Mouse (Mus musculus): Measurements from ENCODE around the gene Gbx1.
"Not testable (repeated sequence)": the region's sequence is repeated elsewhere in the genome, so short reads cannot be mapped to it uniquely, and the experiment has no call there.

The Gbx1 gene

GRCm38 (mm10) chr5:24526889-24527230, at the start of gene Gbx1:
TSS of gene Gbx1 (minus strand) at chr5:24527202.
- peak; percentile 80 for DNase-seq

- DNase-seq: peak; percentile 60
Observed at GRCm38 (mm10) chr5:24576801-24577182, 49.8 kb upstream of the Gbx1 start.

GRCm38 (mm10) chr5:24575948-24576347, 48.9 kb upstream of the Gbx1 start:
- DNase-seq: no peak

GRCm38 (mm10) chr5:24556709-24557108, 29.7 kb upstream of the Gbx1 start, which contains the start of gene 4931409K22Rik:
TSS of gene 4931409K22Rik (minus strand) at chr5:24556809.
- no peak for DNase-seq

- DNase-seq: not testable (repeated sequence)
Observed at GRCm38 (mm10) chr5:24555335-24555734, 28.3 kb upstream of the Gbx1 start.

GRCm38 (mm10) chr5:24553621-24554244, 26.7 kb upstream of the Gbx1 start:
- DNase-seq: peak; percentile 62

- no peak for DNase-seq
Observed at GRCm38 (mm10) chr5:24551317-24551688, 24.3 kb upstream of the Gbx1 start.

- DNase-seq: peak; percentile 58
Observed at GRCm38 (mm10) chr5:24550598-24551316, 23.8 kb upstream of the Gbx1 start.

GRCm38 (mm10) chr5:24542643-24543042, 15.6 kb upstream of the Gbx1 start:
- DNase-seq: no peak

GRCm38 (mm10) chr5:24541144-24541569, 14.2 kb upstream of the Gbx1 start:
- no peak for DNase-seq

- peak; percentile 17 for DNase-seq
Observed at GRCm38 (mm10) chr5:24540387-24541143, 13.6 kb upstream of the Gbx1 start, which contains the start of gene Asb10. TSS of gene Asb10 (minus strand) at chr5:24540978.

- DNase-seq: no peak
Observed at GRCm38 (mm10) chr5:24539571-24540296, 12.7 kb upstream of the Gbx1 start.

- no peak for DNase-seq
Observed at GRCm38 (mm10) chr5:24537618-24538017, 10.6 kb upstream of the Gbx1 start.

- no peak for DNase-seq
Observed at GRCm38 (mm10) chr5:24536511-24536910, 9.5 kb upstream of the Gbx1 start.

- no peak for DNase-seq
Observed at GRCm38 (mm10) chr5:24535731-24536130, 8.7 kb upstream of the Gbx1 start.

- DNase-seq: no peak
Observed at GRCm38 (mm10) chr5:24534292-24534691, 7.3 kb upstream of the Gbx1 start.

GRCm38 (mm10) chr5:24533391-24533790, 6.4 kb upstream of the Gbx1 start:
- no peak for DNase-seq

GRCm38 (mm10) chr5:24530042-24530689, 3.2 kb upstream of the Gbx1 start:
- DNase-seq: peak; percentile 90

GRCm38 (mm10) chr5:24527780-24528179, 778 bp upstream of the Gbx1 start:
- DNase-seq: no peak

GRCm38 (mm10) chr5:24526190-24526888, 663 bp downstream of the Gbx1 start:
- peak; percentile 59 for DNase-seq

GRCm38 (mm10) chr5:24525360-24526189, 1.4 kb downstream of the Gbx1 start:
- DNase-seq: peak; percentile 47

Measured in embryo, embryonic 11 days (tissue).